ENCODE assay signal across 8 mouse cellular contexts in the genomic region with DNA sequence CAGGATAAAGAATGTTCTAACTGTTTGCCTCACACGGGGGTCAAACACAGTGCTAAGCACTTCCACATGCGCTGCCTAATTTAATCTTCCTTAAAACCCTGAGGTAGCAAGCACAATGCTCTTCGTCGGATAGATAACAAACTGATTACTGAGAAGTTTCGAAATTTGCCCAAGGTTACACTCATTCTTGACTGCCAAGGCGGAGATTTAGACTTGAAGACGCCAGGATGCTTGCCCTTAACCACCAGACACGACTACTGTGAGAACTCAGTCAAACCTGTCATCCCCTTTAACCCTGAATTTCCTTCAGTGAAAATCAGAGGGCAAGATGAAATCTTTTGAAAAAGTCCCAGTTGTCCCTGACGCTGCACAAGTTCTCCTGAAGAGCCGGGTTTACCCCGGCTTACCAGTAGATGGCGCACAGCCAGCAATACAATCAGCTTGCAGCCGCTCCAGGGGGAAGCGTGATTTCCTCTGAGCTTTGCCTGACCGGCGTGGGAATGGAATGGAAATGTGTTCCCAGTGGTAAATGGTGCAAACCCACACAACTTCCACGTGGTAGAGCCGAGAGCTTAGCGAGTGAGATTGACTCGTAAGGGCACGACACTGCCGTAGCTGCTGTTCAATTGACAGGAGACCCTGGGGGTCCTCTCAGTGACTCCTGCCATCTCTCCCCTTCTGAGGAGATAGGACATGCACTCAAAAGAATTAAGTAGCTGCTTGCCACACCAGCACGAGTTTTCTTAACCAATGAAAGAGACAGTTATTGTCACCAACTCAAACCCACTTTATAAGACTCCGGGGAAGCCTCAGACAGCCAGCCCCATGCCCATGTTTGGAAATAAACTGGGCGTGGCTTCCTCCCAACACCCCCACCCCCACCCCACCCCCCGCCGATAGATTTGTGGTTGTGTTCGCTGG. TPM values are rescaled to one million over a fixed set of nuclear protein-coding genes. Genes with fewer than 3 reads are reported as not detected.
DNase-seq lines count a peak whose midpoint lies in the region; ATAC-seq and TF ChIP-seq lines count a peak whose summit lies in the region.

No protein-coding gene starts in this region.

- H3K4me2 ChIP-seq in heart, embryonic 13.5 days: peak overlapping the region; percentile 86
- peak overlapping the region; percentile 63 for H3K4me2 ChIP-seq in kidney, postnatal 0 days (ENCODE audit: low read length)

- no peaks in the 10 kb centered on the region for H3K9me3 ChIP-seq in heart, embryonic 13.5 days
- no peaks in the 10 kb centered on the region for H3K9me3 ChIP-seq in kidney, postnatal 0 days (replicated peaks; ENCODE audit: low read length)

- DNase-seq in CD4-positive, CD25-positive, alpha-beta regulatory T cell, adult 2 months (ENCODE audit: low read depth, low spot score): peak; percentile 85
- DNase-seq in brain, embryonic 18.5 days (ENCODE audit: low read depth, low spot score): peak; percentile 69
- DNase-seq in kidney, postnatal 0 days (ENCODE audit: low spot score): peak; percentile 92
- peak; percentile 60 for DNase-seq in liver, adult 2 months (ENCODE audit: extremely low read depth, low read depth, low spot score)
- DNase-seq in naive thymus-derived CD4-positive, alpha-beta T cell, adult 2 months (ENCODE audit: low read depth): peak; percentile 88
- peak; percentile 78 for DNase-seq in splenic B cell, adult 2 months (ENCODE audit: low read depth, low spot score)

- H3K27ac ChIP-seq in heart, embryonic 13.5 days (replicated peaks): 0 out of 2 replicates have a peak overlapping the region, but pooled peaks have one; percentile 36
- 0 out of 2 replicates have a peak overlapping the region, but pooled peaks have one; percentile 31 for H3K27ac ChIP-seq in kidney, postnatal 0 days
- H3K27ac ChIP-seq in liver, adult 2 months (replicated peaks; ENCODE audit: insufficient read depth, low read depth, low read length): peak overlapping the region; percentile 43

- ATAC-seq in erythroid progenitor cell, adult 5-6 weeks (replicated peaks; ENCODE audit: low FRiP score, poor library complexity, severe bottlenecking): peak; percentile 71; the same call in 1 of the 2 replicates
- ATAC-seq in heart, embryonic 13.5 days (ENCODE audit: extremely low read depth, insufficient number of reproducible peaks, low FRiP score, low TSS enrichment): no peak; the same call in 1 of the 2 replicates
- ATAC-seq in kidney, postnatal 0 days (replicated peaks; ENCODE audit: low FRiP score, low read depth): peak; percentile 53; the same call in 1 of the 2 replicates

- peaks cover 10% of the 10 kb centered on the region for H3K4me1 ChIP-seq in heart, embryonic 13.5 days
- H3K4me1 ChIP-seq in kidney, postnatal 0 days (replicated peaks; ENCODE audit: insufficient read depth, low read length): peaks cover 9% of the 10 kb centered on the region; the same call in 1 of the 2 replicates
- peaks cover 8% of the 10 kb centered on the region for H3K4me1 ChIP-seq in liver, adult 2 months (ENCODE audit: control insufficient read depth, insufficient read depth, low read length)

- no peaks in the 10 kb centered on the region for H3K36me3 ChIP-seq in heart, embryonic 13.5 days
- H3K36me3 ChIP-seq in kidney, postnatal 0 days (ENCODE audit: insufficient read depth, low read length): no peaks in the 10 kb centered on the region
- no peaks in the 10 kb centered on the region for H3K36me3 ChIP-seq in liver, adult 2 months (ENCODE audit: control insufficient read depth, insufficient read depth, low read length)
- no peaks in the 10 kb centered on the region for H3K36me3 ChIP-seq in splenic B cell, adult 2 months (ENCODE audit: control insufficient read depth, insufficient read depth, low read length, poor library complexity, severe bottlenecking)

- peak overlapping the region; percentile 73 for H3K9ac ChIP-seq in heart, embryonic 13.5 days
- peak overlapping the region; percentile 35; the same call in 1 of the 2 replicates for H3K9ac ChIP-seq in kidney, postnatal 0 days (ENCODE audit: low read depth, low read length)
- H3K9ac ChIP-seq in liver, adult 2 months (ENCODE audit: low read depth, low read length): peak overlapping the region; percentile 28

- peak; percentile 92 for TF ChIP-seq CTCF in kidney, postnatal 0 days (IDR thresholded peaks at IDR 0.05; ENCODE audit: low read depth)
- TF ChIP-seq CTCF in liver, adult 2 months (IDR thresholded peaks at IDR 0.05; ENCODE audit: low read depth, low read length): peak; percentile 91

- H3K4me3 ChIP-seq in heart, embryonic 13.5 days: peak overlapping the region; percentile 51
- peak overlapping the region; percentile 10 for H3K4me3 ChIP-seq in kidney, postnatal 0 days (replicated peaks; ENCODE audit: low read depth, low read length)
- H3K4me3 ChIP-seq in liver, adult 2 months (ENCODE audit: insufficient read depth, low read depth, low read length): no peak overlapping the region

- H3K79me2 ChIP-seq in liver, adult 2 months (ENCODE audit: control insufficient read depth, insufficient read depth, low read length): no peaks in the 10 kb centered on the region

- H3K27me3 ChIP-seq in heart, embryonic 13.5 days (replicated peaks): peaks cover 67% of the 10 kb centered on the region
- no peaks in the 10 kb centered on the region for H3K27me3 ChIP-seq in kidney, postnatal 0 days (ENCODE audit: insufficient read depth, low read length)
- H3K27me3 ChIP-seq in liver, adult 2 months (ENCODE audit: control insufficient read depth, insufficient read depth, low read length): no peaks in the 10 kb centered on the region
- H3K27me3 ChIP-seq in splenic B cell, adult 2 months (ENCODE audit: control insufficient read depth, insufficient read depth, low read length, poor library complexity, severe bottlenecking): no peaks in the 10 kb centered on the region

- WGBS in heart, embryonic 13.5 days: 7% methylated on average over 28 of the region's 28 CpGs
- WGBS in kidney, postnatal 0 days: 12% methylated on average over 28 of the region's 28 CpGs
- 5% methylated on average over 28 of the region's 28 CpGs for WGBS in liver, adult 2 months

- no peak for TF ChIP-seq POLR2A in liver, adult 2 months (IDR thresholded peaks at IDR 0.05; ENCODE audit: extremely low read depth, insufficient read depth, low read length)

RNA-seq across cellular contexts. Expression of a gene that starts 38.3 kb away (rescaled TPM):
- 4.3 and 10.9 TPM in 2 replicates for total RNA-seq in erythroid progenitor cell, adult 5-6 weeks (2015; ENCODE audit: low replicate concordance)
- total RNA-seq in erythroid progenitor cell, adult 5-6 weeks (2017; ENCODE audit: low replicate concordance): 8.9 and 11.4 TPM in 2 replicates
- 7.2 and 7.6 TPM in 2 replicates for polyA plus RNA-seq in heart, embryonic 13.5 days (2015; fragmentation: Nextera tagmentation; extraction: Ambion mirVana)
- polyA plus RNA-seq in kidney, postnatal 0 days (2015; fragmentation: Nextera tagmentation; extraction: Ambion mirVana): 23.0 and 24.1 TPM in 2 replicates
- 10.0 and 11.1 TPM in 2 replicates for total RNA-seq in liver, adult 2 months (2014; rRNA removed)
- polyA plus RNA-seq in liver, adult 2 months (2012; rRNA removed): 26.3 and 27.4 TPM in 2 replicates
